Mouse (Mus musculus): ENCODE results near the gene Hsd17b1.
"Not testable (repeated sequence)": the region's sequence is repeated elsewhere in the genome, so short reads cannot be mapped to it uniquely, and the experiment has no call there.

DNA sequence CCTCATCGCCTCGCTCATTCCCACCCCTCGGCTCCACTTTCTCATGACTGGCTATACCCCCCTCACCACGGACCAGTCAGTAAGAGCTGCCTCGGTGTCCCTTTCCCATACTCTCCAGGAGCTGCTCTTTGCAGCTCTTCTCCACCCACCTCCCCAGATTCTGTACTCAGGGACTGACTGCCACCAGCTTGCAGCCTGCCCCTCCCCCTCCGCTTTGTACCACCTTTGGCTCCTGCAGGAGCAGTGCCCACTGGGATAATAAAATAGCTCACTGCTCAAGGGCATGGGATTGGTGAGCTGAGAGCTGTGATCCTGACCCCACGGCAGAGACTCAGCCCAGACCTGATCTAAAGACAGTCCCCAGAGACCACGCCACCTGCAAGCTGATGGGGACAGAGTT lies 46.3 kb downstream of the Hsd17b1 start:
- not testable (repeated sequence) for TF ChIP-seq CTCF (IDR thresholded peaks at IDR 0.05; ENCODE audit: borderline replicate concordance, extremely low read depth, insufficient read depth, insufficient read length); POLR2A (IDR thresholded peaks at IDR 0.05; ENCODE audit: borderline replicate concordance, extremely low read depth, insufficient read depth, insufficient read length, poor library complexity, severe bottlenecking)

Measured in brain, embryonic 14.5 days (tissue).